Mouse (Mus musculus) hindbrain, embryonic 10.5 days (tissue): ENCODE measurements around the gene Pknox2. TPM values are rescaled to one million over a fixed set of nuclear protein-coding genes. Genes with fewer than 3 reads are reported as not detected.

Experiments
- DNase-seq: peaks from one replicate; pipeline ENCODE4 v3.0.0-alpha.2; 2017; ENCODE audit warnings: low spot score
- H3K27ac ChIP-seq: fragments of 300-500 bp; sonication (generic); 2 replicates; pipeline ENCODE4 v1.5.1; 2016; ENCODE audit warnings: mild to moderate bottlenecking, moderate library complexity
- H3K27me3 ChIP-seq: fragments of 300-500 bp; sonication (generic); 2 replicates; pipeline ENCODE4 v1.6.1; 2016; ENCODE audit warnings: mild to moderate bottlenecking; ENCODE audit not compliant: poor library complexity, insufficient read depth, severe bottlenecking
- H3K36me3 ChIP-seq: fragments of 300-500 bp; sonication (generic); 2 replicates; pipeline ENCODE4 v1.6.1; 2016; ENCODE audit warnings: mild to moderate bottlenecking, moderate library complexity
- H3K4me1 ChIP-seq: fragments of 300-500 bp; sonication (generic); replicated peaks from 2 replicates; pipeline ENCODE4 v1.6.1; 2016; ENCODE audit warnings: mild to moderate bottlenecking
- H3K4me3 ChIP-seq: fragments of 300-500 bp; sonication (generic); 2 replicates; pipeline ENCODE4 v1.5.1; 2016; ENCODE audit warnings: mild to moderate bottlenecking, moderate library complexity
- H3K9me3 ChIP-seq: fragments of 300-500 bp; sonication (generic); 2 replicates; pipeline ENCODE4 v1.6.1; 2016; ENCODE audit warnings: mild to moderate bottlenecking, moderate library complexity
- WGBS: fragments of 180-500 bp; shearing (Covaris S2); methylation state at CpG from one replicate; pipeline ENCODE4 v1.1.7; 2016; 5-methylcytosine and 5-hydroxymethylcytosine counted together
- polyA plus RNA-seq: library from polyadenylated mRNA; unstranded; fragments of >200 nt; fragmentation: Nextera tagmentation; extraction: Ambion mirVana; gene quantifications from 2 replicates; pipeline ENCODE4 v1.2.1, GENCODE M21; 2016

Gene Pknox2
- polyA plus RNA-seq, 1 experiment from 2014 or later, result 35.0 TPM

DNA sequence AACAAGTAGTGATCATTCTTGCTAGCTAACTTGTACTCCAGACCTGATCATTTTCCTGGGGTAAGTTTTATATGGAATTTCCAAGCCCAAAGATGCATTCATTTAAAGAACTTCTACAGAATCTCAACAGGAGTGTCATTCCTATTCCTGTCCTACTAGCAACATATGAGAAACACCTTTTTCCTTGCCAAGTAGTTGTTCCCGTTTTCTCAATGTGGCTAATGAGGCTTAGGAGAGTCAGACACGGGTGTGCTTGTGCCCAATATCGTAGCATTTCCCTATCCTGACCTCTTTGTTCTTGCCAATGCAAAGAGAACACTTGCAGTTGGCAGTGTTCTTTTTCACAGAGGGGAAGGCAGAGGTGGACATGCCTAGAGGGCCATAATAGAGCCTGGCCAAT is 157.2 kb downstream of the Pknox2 start:
- H3K4me3 ChIP-seq, result no peak overlapping the region
- peaks cover 10% of the 10 kb centered on the region for H3K4me1 ChIP-seq
- WGBS, result 94% methylated on average over 3 of the region's 3 CpGs
- H3K27me3 ChIP-seq, result no peaks in the 10 kb centered on the region
- no peaks in the 10 kb centered on the region for H3K9me3 ChIP-seq
- peaks cover 15% of the 10 kb centered on the region; the same call in 1 of the 2 replicates for H3K36me3 ChIP-seq
- no peak overlapping the region for H3K27ac ChIP-seq
- DNase-seq, result no peak

DNA sequence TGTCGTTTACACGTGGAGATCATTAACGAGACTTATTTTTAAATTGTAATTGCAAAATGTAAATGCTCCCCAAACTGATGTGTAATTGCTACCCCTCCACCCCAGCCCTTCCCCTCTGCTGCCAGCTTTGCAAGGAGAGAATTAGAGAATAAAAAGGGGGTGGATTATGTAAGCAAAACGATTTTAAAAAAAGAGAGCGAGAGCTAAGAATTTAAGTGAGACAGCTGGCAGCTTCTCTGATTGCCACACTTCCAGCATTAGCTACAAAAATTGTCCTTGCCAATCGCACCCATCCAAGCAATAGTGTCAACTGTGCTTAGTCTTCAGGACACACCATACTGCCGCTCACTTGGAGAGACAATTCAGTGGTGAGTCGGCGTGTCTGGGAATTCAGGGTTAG is 162.0 kb downstream of the Pknox2 start:
- Histone ChIP-seq H3K36me3 (peaks cover 17% of the 10 kb centered on the region; the same call in 1 of the 2 replicates), H3K4me1 (peaks cover 8% of the 10 kb centered on the region), H3K4me3 (no peak overlapping the region), H3K9me3 (no peaks in the 10 kb centered on the region), H3K27me3 (no peaks in the 10 kb centered on the region), H3K27ac (no peak overlapping the region)
- 89% methylated on average over 9 of the region's 9 CpGs for WGBS
- DNase-seq, result no peak

- 48% methylated on average over 11 of the region's 11 CpGs for WGBS
- peaks cover 77% of the 10 kb centered on the region for H3K4me1 ChIP-seq
- no peak overlapping the region for H3K4me3 ChIP-seq
- DNase-seq, result no peak
- no peaks in the 10 kb centered on the region; the same call in 1 of the 2 replicates for H3K36me3 ChIP-seq
- no peaks in the 10 kb centered on the region for H3K27me3 ChIP-seq
- H3K27ac ChIP-seq, result peak overlapping the region; percentile 62
- H3K9me3 ChIP-seq, result no peaks in the 10 kb centered on the region
Measured at GRCm38 (mm10) chr9:36976596-36977362, 170.4 kb downstream of the Pknox2 start.

DNA sequence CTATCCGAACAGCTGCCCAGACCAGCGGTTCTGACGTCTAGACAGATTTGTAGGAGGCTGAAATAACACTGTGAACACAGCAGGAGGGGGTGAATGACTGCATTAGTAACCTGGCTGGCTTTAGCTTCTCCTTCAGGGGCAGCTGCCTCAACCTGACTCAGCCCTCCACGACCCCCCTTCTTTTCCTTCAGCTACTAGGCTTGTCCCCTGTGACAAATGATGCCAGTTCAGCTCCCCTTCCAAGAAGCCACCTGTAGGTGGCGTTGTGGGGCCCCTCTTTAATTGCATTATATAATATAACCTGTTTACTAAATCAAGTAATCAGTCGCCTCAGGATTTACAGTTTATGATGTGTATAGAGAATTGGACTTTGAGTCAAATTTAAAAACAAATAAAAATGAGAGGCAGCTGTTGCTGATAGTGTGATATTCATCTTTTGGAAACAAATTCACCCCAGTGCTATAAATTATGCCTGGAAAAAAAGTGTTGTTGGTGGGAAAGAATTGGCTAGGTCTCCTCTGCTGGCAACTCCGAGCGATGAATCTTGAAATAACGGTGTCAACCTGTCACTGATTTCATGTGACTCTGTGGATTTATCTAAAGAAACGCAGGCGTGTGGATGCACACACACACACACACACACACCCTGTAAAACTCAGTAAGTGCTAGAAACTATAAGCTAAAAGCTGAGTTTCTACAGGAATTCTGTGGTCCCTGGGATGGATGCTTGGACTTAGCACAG is 173.6 kb downstream of the Pknox2 start:
- peak overlapping the region; percentile 57 for H3K27ac ChIP-seq
- no peaks in the 10 kb centered on the region for H3K9me3 ChIP-seq
- H3K27me3 ChIP-seq, result no peaks in the 10 kb centered on the region
- 65% methylated on average over 11 of the region's 11 CpGs for WGBS
- H3K36me3 ChIP-seq, result no peaks in the 10 kb centered on the region; the same call in 1 of the 2 replicates
- H3K4me3 ChIP-seq, result no peak overlapping the region
- peaks cover 85% of the 10 kb centered on the region for H3K4me1 ChIP-seq
- no peak for DNase-seq

DNA sequence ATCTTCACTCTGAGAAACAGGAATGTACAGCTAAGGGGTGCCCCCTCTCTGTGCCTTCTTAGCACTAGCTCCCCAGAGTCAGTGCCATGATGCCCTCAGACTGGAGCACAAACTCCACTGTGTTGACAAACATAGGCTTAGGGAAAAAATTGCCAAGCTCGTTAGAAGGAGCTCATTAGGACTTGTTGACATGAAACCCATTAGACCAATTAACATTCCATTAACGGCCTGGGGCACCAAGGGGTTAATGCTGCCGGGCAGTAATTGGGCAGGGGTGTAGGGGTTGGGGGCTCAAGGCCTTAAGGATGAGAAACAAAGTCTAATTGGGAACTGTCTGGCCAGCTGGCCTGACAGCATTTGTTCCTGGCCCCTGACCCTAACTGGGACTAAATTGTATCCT is 175.1 kb downstream of the Pknox2 start:
- 40% methylated on average over 3 of the region's 3 CpGs for WGBS
- Histone ChIP-seq H3K4me3 (no peak overlapping the region), H3K27ac (no peak overlapping the region), H3K9me3 (no peaks in the 10 kb centered on the region), H3K4me1 (peaks cover 96% of the 10 kb centered on the region), H3K36me3 (peaks cover 13% of the 10 kb centered on the region; the same call in 1 of the 2 replicates), H3K27me3 (no peaks in the 10 kb centered on the region)
- no peak for DNase-seq

DNA sequence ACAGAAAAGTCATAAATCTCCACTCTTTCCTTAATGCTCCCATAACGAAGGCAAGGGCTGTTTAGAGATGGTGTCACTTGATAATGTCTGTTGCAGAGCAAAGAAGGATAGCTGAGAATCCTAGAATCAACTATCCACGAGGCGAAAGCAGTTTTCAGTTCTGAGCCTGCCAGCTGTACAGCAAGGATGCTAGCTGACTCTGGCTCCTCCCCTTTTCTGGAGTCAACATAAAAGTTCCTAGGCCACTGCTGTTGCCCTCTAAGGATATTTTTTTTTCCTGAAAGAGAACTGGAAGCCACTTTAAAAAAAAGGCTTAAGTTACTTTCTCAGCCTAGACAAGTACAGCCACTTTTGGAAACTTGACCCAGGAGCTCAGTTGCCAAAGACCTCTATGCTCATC is 176.1 kb downstream of the Pknox2 start:
- WGBS, result 43% methylated on average over 3 of the region's 3 CpGs
- Histone ChIP-seq H3K27ac (0 out of 2 replicates have a peak overlapping the region, but pooled peaks have one; percentile 2), H3K36me3 (peaks cover 21% of the 10 kb centered on the region; the same call in 1 of the 2 replicates), H3K27me3 (no peaks in the 10 kb centered on the region), H3K4me3 (no peak overlapping the region), H3K4me1 (peaks cover 93% of the 10 kb centered on the region), H3K9me3 (no peaks in the 10 kb centered on the region)
- no peak for DNase-seq

DNA sequence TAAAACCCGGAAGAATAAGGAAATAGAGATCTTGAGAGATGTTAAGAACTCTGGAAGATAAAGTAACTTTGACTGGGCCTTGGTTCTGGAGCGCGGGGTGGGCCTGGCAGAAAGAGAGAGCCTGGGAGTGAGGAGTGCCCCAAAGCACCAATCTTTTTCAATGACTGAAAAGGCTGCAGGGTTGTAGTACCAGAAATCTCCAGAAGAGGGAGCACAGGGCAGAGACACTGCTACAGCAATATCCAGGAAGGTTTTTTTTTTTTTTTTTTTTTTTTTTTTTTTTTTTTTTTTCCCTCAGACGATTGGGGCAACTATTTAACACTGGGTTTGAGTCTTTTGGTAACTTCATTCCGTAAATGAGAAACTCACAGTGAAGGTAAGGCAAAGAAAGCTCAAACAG is 176.6 kb downstream of the Pknox2 start:
- no peaks in the 10 kb centered on the region for H3K27me3 ChIP-seq
- peaks cover 21% of the 10 kb centered on the region; the same call in 1 of the 2 replicates for H3K36me3 ChIP-seq
- peaks cover 89% of the 10 kb centered on the region for H3K4me1 ChIP-seq
- WGBS, result 15% methylated on average over 5 of the region's 5 CpGs
- 0 out of 2 replicates have a peak overlapping the region, but pooled peaks have one; percentile 2 for H3K27ac ChIP-seq
- no peaks in the 10 kb centered on the region for H3K9me3 ChIP-seq
- no peak overlapping the region for H3K4me3 ChIP-seq
- DNase-seq, result peak; percentile 75

- Histone ChIP-seq H3K9me3 (no peaks in the 10 kb centered on the region), H3K27ac (peak overlapping the region; percentile 40; the same call in 1 of the 2 replicates), H3K4me1 (peaks cover 85% of the 10 kb centered on the region), H3K36me3 (peaks cover 21% of the 10 kb centered on the region; the same call in 1 of the 2 replicates), H3K27me3 (no peaks in the 10 kb centered on the region), H3K4me3 (no peak overlapping the region)
- DNase-seq, result no peak
- WGBS, result 84% methylated on average over 1 of the region's 1 CpGs
Measured at GRCm38 (mm10) chr9:36969131-36969530, 178.1 kb downstream of the Pknox2 start.

DNA sequence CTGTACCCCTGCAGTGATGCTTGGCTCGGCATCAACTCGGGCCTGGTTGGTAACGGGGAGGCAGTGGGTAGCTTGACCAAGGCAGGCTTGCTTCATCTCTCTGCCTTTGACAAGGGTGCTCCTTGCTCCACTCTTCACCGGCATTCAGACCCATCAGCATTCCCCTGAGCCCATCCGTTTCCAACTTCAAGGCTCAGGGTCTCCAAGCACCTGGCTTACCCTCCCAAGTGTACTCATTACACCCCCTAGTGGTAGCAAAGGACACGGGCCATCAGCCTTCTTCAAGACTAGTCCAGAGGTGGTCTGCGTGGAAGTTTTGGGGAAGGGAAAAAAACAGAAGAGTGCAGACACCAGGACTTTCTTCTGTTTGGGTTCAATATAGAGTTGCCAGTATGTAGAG is 178.5 kb downstream of the Pknox2 start:
- 47% methylated on average over 7 of the region's 7 CpGs for WGBS
- peaks cover 85% of the 10 kb centered on the region for H3K4me1 ChIP-seq
- no peak overlapping the region for H3K27ac ChIP-seq
- H3K27me3 ChIP-seq, result no peaks in the 10 kb centered on the region
- peak; percentile 69 for DNase-seq
- H3K9me3 ChIP-seq, result no peaks in the 10 kb centered on the region
- peaks cover 21% of the 10 kb centered on the region; the same call in 1 of the 2 replicates for H3K36me3 ChIP-seq
- H3K4me3 ChIP-seq, result no peak overlapping the region

DNA sequence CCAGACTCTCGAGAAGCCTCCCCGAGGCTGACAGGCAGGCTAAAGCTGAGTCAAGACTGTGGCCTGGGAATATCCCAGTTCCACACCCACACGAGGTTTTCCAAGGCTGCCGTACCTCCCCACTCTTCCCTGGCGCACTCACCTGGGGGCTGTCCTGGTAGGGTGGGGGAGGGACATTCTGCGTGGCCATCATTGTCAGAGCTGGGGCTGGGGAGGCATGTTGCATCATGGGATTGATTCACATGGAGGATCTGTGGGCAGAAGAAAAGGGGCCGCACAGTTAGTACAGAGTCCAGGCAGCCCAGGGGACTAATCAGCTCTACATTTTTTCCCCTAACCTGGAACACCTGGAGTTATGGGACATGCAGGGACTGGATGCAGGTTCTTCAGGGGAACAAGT is 179.0 kb downstream of the Pknox2 start:
- DNase-seq, result no peak
- peaks cover 85% of the 10 kb centered on the region for H3K4me1 ChIP-seq
- H3K36me3 ChIP-seq, result peaks cover 21% of the 10 kb centered on the region; the same call in 1 of the 2 replicates
- no peaks in the 10 kb centered on the region for H3K9me3 ChIP-seq
- H3K27ac ChIP-seq, result no peak overlapping the region
- 89% methylated on average over 7 of the region's 7 CpGs for WGBS
- H3K4me3 ChIP-seq, result no peak overlapping the region
- no peaks in the 10 kb centered on the region for H3K27me3 ChIP-seq

GRCm38 (mm10) chr9:36965720-36966119 is 181.5 kb downstream of the Pknox2 start:
- Histone ChIP-seq H3K27ac (no peak overlapping the region), H3K4me3 (no peak overlapping the region), H3K9me3 (no peaks in the 10 kb centered on the region), H3K36me3 (peaks cover 21% of the 10 kb centered on the region; the same call in 1 of the 2 replicates), H3K27me3 (no peaks in the 10 kb centered on the region), H3K4me1 (peaks cover 78% of the 10 kb centered on the region)
- peak; percentile 38 for DNase-seq
- WGBS, result 60% methylated on average over 5 of the region's 5 CpGs

DNA sequence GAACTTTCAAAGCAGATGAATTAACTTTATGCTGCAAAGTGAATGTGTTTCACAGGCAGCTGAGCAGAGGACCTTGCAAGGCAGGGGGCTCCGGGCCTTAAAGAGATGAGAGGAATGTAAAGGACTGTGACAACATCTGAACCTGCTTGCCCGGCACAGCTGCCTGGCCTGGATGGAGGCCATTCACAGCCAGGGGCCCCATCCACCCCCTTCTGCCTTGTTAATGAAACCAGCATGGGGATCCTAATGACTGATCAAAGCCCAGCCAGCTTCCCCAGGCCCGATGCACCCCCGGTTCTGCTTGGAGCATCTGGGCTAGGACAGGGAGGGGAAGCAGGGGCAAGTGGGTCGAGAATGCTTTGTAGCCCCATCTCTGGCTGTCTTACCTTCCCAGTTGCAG is 183.0 kb downstream of the Pknox2 start:
- H3K9me3 ChIP-seq, result no peaks in the 10 kb centered on the region
- peak; percentile 68 for DNase-seq
- H3K4me3 ChIP-seq, result peak overlapping the region; percentile 11; the same call in 1 of the 2 replicates
- peak overlapping the region; percentile 80 for H3K27ac ChIP-seq
- WGBS, result 2% methylated on average over 5 of the region's 5 CpGs
- peaks cover 72% of the 10 kb centered on the region for H3K4me1 ChIP-seq
- H3K27me3 ChIP-seq, result no peaks in the 10 kb centered on the region
- peaks cover 21% of the 10 kb centered on the region; the same call in 1 of the 2 replicates for H3K36me3 ChIP-seq

DNA sequence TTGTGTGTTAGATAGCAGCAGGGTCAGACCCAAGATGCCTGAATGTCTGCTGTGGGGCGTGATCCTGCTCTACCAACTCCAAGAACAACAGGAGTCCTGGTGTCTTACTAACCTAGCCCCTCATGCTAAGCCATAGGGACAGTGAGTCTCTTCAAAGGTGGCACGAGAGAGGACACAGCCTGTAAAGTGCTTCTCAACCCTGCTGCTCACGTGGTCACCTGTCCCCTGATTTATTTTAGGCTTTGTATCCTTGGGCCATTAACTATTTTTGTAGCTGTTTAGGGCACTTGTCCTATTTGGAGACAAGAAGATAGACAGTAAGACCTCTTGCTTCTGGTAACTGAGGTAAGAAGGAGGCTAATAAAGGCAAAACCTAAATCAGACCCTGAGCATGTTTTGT is 183.7 kb downstream of the Pknox2 start:
- Histone ChIP-seq H3K27me3 (no peaks in the 10 kb centered on the region), H3K4me1 (peaks cover 72% of the 10 kb centered on the region), H3K4me3 (no peak overlapping the region), H3K36me3 (peaks cover 21% of the 10 kb centered on the region; the same call in 1 of the 2 replicates), H3K27ac (peak overlapping the region; percentile 80), H3K9me3 (no peaks in the 10 kb centered on the region)
- DNase-seq, result no peak
- 29% methylated on average over 3 of the region's 3 CpGs for WGBS
